Mouse (Mus musculus): ENCODE data around the gene Cux1.
A peak's percentile ranks its signal among the peaks of the same experiment; 100 is the strongest.

The Cux1 gene

GRCm38 (mm10) chr5:136372276-136372675 is 195.0 kb downstream of the Cux1 start:
- DNase-seq: no peak

GRCm38 (mm10) chr5:136363421-136363820 is 203.9 kb downstream of the Cux1 start:
- no peak for DNase-seq

GRCm38 (mm10) chr5:136362473-136363230 is 204.6 kb downstream of the Cux1 start:
- DNase-seq: no peak

GRCm38 (mm10) chr5:136362021-136362420 is 205.3 kb downstream of the Cux1 start:
- no peak for DNase-seq

- DNase-seq: no peak
Observed at GRCm38 (mm10) chr5:136357227-136357626, 210.1 kb downstream of the Cux1 start.

- no peak for DNase-seq
Observed at GRCm38 (mm10) chr5:136355583-136356126, 211.6 kb downstream of the Cux1 start.

- no peak for DNase-seq
Observed at GRCm38 (mm10) chr5:136354729-136355128, 212.6 kb downstream of the Cux1 start.

GRCm38 (mm10) chr5:136353114-136353513 is 214.2 kb downstream of the Cux1 start:
- no peak for DNase-seq

GRCm38 (mm10) chr5:136343156-136343890 is 224.0 kb downstream of the Cux1 start:
- peak in 1 of 2 experiments; percentile 47 for DNase-seq

GRCm38 (mm10) chr5:136336798-136337527 is 230.3 kb downstream of the Cux1 start:
- no peak for DNase-seq

GRCm38 (mm10) chr5:136335681-136336080 is 231.6 kb downstream of the Cux1 start:
- DNase-seq: no peak

GRCm38 (mm10) chr5:136334780-136335179 is 232.5 kb downstream of the Cux1 start:
- no peak for DNase-seq

GRCm38 (mm10) chr5:136334051-136334450 is 233.2 kb downstream of the Cux1 start:
- no peak for DNase-seq

- no peak for DNase-seq
Observed at GRCm38 (mm10) chr5:136332786-136333462, 234.4 kb downstream of the Cux1 start.

- no peak for DNase-seq
Observed at GRCm38 (mm10) chr5:136327736-136328135, 239.6 kb downstream of the Cux1 start.

- DNase-seq: no peak
Observed at GRCm38 (mm10) chr5:136326626-136327025, 240.7 kb downstream of the Cux1 start.

GRCm38 (mm10) chr5:136324506-136324905 is 242.8 kb downstream of the Cux1 start:
- no peak for DNase-seq

GRCm38 (mm10) chr5:136321378-136321777 is 245.9 kb downstream of the Cux1 start:
- DNase-seq: peak in 1 of 2 experiments; percentile 34

- no peak for DNase-seq
Observed at GRCm38 (mm10) chr5:136312566-136312965, 254.7 kb downstream of the Cux1 start.

GRCm38 (mm10) chr5:136312166-136312565 is 255.1 kb downstream of the Cux1 start:
- peak in 1 of 2 experiments; percentile 40 for DNase-seq

GRCm38 (mm10) chr5:136306254-136306653 is 261.0 kb downstream of the Cux1 start:
- DNase-seq: no peak

GRCm38 (mm10) chr5:136303409-136303983 is 263.8 kb downstream of the Cux1 start:
- peak; percentile 48 to 80 for DNase-seq

All from lung, postnatal 4 days (tissue).